Mouse (Mus musculus): Measurements from ENCODE around the gene Tgm4. TPM values are rescaled to one million over a fixed set of nuclear protein-coding genes. Genes with fewer than 3 reads are reported as not detected.

Gene Tgm4
- total RNA-seq (2021) = 0.86 and 2.1 TPM in 2 replicates
- long read RNA-seq, partial matches to known transcripts = 0 of 2 reads
- long read RNA-seq, other reads (novel, unspliced or antisense) = 2 of 2 reads

- DNase-seq = no peak
Measured at GRCm38 (mm10) chr9:123034426-123034825, at the start of gene Tgm4. Gene Tgm4 (plus strand): TSS chr9:123034726.

DNA sequence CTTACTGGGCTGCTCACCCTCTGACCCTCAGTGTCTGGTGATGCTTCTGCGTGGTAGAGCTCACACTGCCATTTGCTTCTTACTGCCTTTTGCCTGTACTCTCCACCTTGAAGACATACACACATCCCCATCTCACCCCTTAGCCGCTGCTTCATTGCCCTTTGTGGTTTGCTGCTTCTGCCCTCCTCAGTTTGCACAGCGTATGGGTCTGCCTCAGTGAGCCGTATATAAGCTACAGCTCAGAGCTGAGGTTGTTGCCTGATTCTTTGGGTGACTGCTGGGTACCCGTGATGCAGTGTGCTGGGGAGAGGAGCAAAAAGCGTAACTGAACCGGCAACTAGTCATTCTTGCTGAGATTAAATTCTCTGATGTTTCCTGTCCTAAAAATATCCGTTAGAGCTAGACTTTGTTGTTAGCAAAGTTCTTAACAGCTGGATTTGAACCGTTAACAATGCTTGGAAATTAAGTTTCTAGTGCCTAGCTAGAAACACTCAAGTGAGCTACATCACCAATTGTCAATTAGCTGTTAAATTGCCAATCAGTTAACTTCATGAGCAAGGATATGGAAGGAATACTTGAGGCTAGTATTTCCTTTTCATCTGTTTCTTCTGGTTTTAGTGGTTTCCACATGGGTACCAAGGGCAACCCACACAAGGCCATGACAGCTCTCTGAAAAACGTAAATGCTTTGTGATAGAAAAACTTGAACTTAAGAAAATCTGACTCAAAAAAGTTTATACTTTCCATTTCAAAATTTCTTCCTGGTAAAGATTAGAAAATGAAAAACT, 35.9 kb upstream of the Tgm4 start:
- DNase-seq = no peak

DNA sequence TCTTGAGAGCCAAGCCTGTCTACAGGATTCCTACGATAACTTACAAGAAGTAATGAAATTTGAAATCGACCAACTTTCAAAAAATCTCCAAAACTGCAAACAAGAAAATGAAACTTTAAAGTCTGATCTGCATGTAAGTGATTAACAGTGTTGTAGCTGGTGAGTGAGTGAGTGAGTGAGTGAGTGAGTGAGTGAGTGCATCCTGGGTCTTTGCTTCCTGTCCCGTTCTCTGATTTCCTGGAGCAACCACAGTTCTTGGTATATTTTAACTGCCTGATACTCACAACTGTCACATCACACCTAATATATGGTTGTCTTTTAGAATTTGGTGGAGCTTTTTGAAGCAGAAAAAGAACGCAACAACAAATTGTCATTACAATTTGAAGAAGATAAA, 35.3 kb upstream of the Tgm4 start:
- DNase-seq = no peak

- DNase-seq = no peak
Measured at GRCm38 (mm10) chr9:123004718-123005117, 29.8 kb upstream of the Tgm4 start.

- no peak for DNase-seq
Measured at GRCm38 (mm10) chr9:123006071-123006470, 28.5 kb upstream of the Tgm4 start.

DNA sequence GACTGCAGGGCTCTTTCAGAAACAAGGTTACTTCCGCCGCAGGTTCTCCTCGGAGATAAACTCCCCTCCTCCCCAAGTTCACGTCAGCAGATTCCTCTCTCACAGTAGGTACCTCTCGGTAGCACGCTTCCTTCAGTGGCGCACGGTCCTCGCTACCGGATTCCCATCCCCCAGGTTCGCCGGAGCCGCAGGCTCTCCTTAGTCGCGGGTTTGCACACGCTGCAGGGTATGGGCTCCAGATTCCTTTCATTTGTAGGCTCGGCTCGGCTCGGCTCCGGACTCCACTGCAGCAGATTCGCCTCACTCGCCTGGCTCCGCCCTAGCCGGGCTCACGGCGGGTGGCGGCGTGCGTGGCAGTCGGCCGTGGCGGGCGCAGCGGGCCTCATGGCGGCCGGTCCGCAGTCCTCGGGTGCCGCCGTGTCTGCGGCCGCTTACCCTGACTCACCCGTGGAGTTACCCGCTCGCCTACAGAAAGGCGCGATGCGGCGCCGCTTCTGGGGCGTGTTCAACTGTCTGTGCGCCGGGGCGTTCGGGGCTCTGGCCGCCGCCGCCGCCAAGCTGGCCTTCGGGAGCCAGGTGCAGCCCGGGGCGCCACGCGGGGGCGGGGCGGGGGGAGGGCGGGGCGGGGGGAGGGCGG, 13.4 kb upstream of the Tgm4 start, which contains the start of gene Tmem42:
TSS of gene Tmem42 (plus strand) at position 332 of the 637 bp plus-strand sequence.
- peak; percentile 85 for DNase-seq

GRCm38 (mm10) chr9:123021636-123022379, 12.7 kb upstream of the Tgm4 start:
- DNase-seq = no peak

DNA sequence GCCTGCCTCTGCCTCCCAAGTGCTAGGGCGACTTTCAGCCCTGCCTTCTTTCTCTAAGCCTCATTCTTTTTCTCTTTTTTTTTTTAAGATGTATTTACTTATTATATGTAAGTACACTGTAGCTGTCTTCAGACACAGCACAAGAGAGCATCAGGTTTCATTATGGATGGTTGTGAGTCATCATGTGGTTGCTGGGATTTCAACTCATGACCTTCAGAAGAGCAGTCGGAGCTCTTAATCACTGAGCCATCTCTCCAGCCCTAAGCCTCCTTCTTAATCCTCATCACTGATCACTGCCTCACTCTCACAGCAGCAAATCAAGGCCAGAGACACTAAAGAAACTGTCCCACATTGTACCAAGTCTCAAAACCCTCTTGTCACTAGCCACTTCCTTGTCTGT, 10.3 kb upstream of the Tgm4 start:
- DNase-seq = no peak

GRCm38 (mm10) chr9:123031496-123032246, 2.9 kb upstream of the Tgm4 start:
- no peak for DNase-seq

GRCm38 (mm10) chr9:123047665-123048064, 13.1 kb downstream of the Tgm4 start:
- DNase-seq = no peak

- no peak for DNase-seq
Measured at GRCm38 (mm10) chr9:123058724-123059292, 24.3 kb downstream of the Tgm4 start.

- DNase-seq = no peak
Measured at GRCm38 (mm10) chr9:123060172-123060571, 25.6 kb downstream of the Tgm4 start.

DNA sequence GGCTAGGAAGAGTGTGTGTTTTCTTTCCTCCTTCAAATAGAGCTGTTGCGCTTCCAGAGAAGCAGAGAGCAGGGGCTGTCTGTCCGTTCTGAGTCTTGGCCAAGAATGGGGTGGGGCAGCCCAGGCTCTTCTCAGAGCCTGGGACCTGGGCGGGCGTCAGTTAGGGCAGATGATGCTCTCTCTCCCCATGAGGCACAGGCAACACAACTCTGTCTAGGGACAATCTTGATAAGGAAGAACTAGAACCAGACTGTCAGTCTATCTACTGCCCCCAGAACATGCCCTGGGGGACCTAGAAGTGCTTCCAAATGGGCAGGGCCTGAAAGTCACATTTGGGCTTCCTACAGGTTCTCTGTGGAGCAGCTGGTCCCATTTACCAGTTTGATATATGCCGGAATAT, 44.6 kb downstream of the Tgm4 start:
- DNase-seq = no peak

DNA sequence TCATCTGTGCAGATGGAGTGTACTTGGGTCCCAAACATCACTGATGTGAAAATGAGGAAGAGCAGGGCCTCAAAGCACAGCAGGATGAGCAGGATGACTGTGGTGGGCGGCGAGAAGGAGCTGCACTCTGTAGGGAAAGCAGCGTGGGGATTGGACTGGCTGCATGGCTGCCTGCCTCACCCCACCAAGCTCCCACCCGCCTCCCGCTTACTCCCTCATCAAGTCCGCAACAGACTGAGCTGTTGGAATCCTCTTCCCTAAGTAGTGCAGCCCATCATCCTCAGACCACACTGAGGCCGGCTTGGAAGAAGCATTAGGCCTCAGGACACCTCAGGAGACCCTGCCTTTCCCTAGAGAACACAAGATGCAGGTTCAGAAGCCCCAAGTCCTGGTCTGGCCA, 45.8 kb downstream of the Tgm4 start:
- no peak for DNase-seq

DNA sequence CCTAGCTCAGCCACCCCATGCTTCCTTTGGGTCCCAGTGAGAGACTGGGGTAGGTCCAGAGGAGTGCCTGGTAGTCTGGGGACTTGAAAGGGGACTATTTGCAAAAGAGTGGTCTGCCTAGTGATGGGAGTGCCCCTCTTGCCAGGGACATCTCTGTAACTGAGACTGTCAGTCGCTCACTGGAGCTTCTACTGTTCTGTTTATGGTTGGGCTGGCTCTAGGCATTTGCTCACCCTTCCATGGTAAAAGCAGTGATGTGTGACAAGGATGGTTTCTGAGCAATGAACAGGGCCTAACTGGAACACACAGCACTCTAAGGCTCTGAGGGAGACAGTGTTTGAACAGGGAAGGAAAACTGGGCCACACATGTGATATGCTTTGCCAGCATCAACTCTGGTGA, 46.3 kb downstream of the Tgm4 start:
- DNase-seq = no peak

GRCm38 (mm10) chr9:123085373-123085772, 50.8 kb downstream of the Tgm4 start:
- DNase-seq = no peak

DNA sequence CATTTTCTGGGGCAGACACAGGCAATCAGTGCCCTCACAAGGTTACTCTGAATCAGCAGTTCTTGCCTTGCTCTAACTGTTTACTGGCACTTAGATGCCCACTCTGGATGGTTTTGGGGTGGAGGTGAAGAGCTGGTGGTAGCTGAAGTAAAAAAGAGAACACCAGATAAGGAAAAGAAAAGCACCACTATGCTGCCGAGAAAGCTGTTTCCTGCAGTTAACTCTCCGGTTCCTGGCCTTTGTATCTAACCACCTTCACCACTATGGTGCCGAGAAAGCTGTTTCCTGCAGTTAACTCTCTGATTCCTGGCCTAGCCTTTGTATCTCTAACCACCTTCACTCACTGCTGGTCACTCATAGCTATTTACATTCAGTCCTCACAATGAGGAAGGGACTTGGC, 53.0 kb downstream of the Tgm4 start:
- DNase-seq = no peak

- no peak for DNase-seq
Measured at GRCm38 (mm10) chr9:123090844-123091243, 56.3 kb downstream of the Tgm4 start.

DNA sequence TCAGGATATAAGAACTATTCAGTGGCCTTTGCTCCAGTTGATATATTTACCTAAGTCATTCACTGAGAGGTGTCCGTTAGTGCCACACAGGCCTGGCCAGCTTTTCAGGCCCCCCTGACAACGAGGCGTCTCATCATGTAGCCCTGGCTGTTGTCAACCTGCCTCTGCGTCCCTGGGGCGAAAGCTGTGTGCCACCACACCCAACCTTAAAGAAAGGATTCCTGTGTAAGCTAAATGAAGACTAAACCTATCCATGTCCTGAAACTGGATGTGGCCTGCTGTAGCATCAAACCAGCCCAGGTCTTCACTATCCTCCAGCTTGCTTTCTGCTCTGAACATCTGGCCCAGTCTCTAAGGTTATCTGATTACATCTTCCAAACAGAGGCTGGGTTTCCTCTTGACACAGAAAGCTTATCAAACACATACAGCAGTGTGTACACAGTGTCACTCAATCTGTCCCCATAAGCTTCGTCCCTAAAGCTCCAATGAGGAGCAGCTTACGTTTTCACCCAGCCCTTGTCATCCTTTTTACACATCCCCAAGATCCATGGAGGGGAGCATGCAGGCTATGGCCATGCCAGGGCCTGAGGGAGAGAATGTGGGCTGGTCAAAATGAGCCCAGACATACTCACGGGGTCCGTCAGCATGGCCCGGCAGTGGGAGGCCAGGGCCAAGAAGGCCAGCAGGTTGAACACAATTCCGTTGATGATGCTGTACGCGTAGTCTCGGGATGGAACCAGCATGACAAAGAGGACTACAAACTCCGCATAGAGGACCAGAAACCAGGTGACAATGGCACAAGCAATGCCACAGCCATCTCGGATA, 65.3 kb downstream of the Tgm4 start:
- no peak for DNase-seq

GRCm38 (mm10) chr9:123103425-123103824, 68.9 kb downstream of the Tgm4 start:
- no peak for DNase-seq

DNA sequence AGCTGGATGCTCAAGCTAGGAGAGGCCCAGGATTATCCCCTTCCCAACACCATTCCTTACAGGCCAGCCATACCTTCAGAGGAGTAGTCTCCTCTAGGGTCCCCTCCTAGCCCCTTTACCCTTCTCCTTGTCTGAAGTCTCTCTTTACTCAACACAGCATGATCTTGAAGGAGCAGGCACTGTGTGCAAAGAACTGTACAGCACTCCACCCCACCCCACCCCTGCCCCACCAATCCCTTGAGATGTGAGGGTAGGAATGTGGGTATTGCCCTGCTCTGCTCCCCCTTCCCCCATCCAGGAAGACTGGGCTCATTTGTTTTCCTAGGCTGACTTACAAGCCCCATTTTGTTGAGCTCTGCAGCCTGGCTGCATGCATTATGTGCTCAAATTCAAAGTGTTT, 69.8 kb downstream of the Tgm4 start:
- DNase-seq = no peak

All from adrenal gland, postnatal 25 days (tissue).